ENCODE assay signal across 27 mouse cellular contexts in genomic region chr6:122750579-122750978, GRCm38 (mm10). TPM values are rescaled to one million over a fixed set of nuclear protein-coding genes. Genes with fewer than 3 reads are reported as not detected.
A peak's percentile ranks its signal among the peaks of the same experiment; 100 is the strongest.
DNase-seq lines count a peak whose midpoint lies in the region; ATAC-seq and TF ChIP-seq lines count a peak whose summit lies in the region.
"Had no signal": no experiment of that assay in that cellular context is flagged by ENCODE, and none has a peak within 500 bp of the region (broad histone marks: within the 10 kb centered on the region; RNA-seq: fewer than 3 reads in every experiment).

No protein-coding gene starts in this region.

- DNase-seq in A20 (ENCODE audit: low read depth, low spot score) (peak; percentile 32), MEL (ENCODE audit: low read depth, low spot score) (peak; percentile 45)
- no peak for DNase-seq in heart, postnatal 4 days
- no peak for DNase-seq in adrenal gland, postnatal 4 days (ENCODE audit: low spot score in 2 of 2)
- DNase-seq: adrenal gland, adult 2 months; adrenal gland, postnatal 14 days; adrenal gland, postnatal 36 days; cerebellum, adult 11 months; cerebellum, adult 18-20 months; cerebellum, adult 8-10 months; cerebellum, adult 9-11 months; cerebellum, postnatal 14 days; embryo, embryonic 11 days had no signal

- 85% methylated on average over 6 of the region's 6 CpGs for WGBS in intestine, embryonic 16.5 days
- 78% methylated on average over 6 of the region's 6 CpGs for WGBS in midbrain, embryonic 16.5 days

- no peak overlapping the region for H3K4me2 ChIP-seq in intestine, embryonic 16.5 days (ENCODE audit: low read depth, low read length)
- H3K4me2 ChIP-seq in midbrain, embryonic 16.5 days (ENCODE audit: low read length): no peak overlapping the region
- H3K4me2 ChIP-seq: embryonic facial prominence, embryonic 13.5 days; embryonic facial prominence, embryonic 15.5 days; forebrain, embryonic 12.5 days had no signal

- H3K9me3 ChIP-seq in MEL (replicated peaks; ENCODE audit: insufficient read depth, low read length): no peaks in the 10 kb centered on the region
- H3K9me3 ChIP-seq in intestine, embryonic 16.5 days (ENCODE audit: control insufficient read depth, low read length): no peaks in the 10 kb centered on the region
- H3K9me3 ChIP-seq in midbrain, embryonic 16.5 days (replicated peaks; ENCODE audit: control insufficient read depth, low read length, poor library complexity, severe bottlenecking): no peaks in the 10 kb centered on the region
- H3K9me3 ChIP-seq: embryonic facial prominence, embryonic 13.5 days; embryonic facial prominence, embryonic 15.5 days; forebrain, embryonic 10.5 days; forebrain, embryonic 12.5 days; G1E had no signal

- no peak overlapping the region for H3K4me3 ChIP-seq in MEL (ENCODE audit: control insufficient read depth in 1 of 2, insufficient read depth in 1 of 2, low read depth in 2 of 2, low read length in 2 of 2)
- H3K4me3 ChIP-seq in intestine, embryonic 16.5 days (ENCODE audit: low read length): no peak overlapping the region
- no peak overlapping the region for H3K4me3 ChIP-seq in midbrain, embryonic 16.5 days (ENCODE audit: low read depth, low read length)
- H3K4me3 ChIP-seq: embryonic facial prominence, embryonic 13.5 days; embryonic facial prominence, embryonic 15.5 days; erythroblast, embryonic 14.5 days; forebrain, embryonic 10.5 days; forebrain, embryonic 12.5 days had no signal

- peaks cover 2 to 9% of the 10 kb centered on the region in 2 experiments for H3K4me1 ChIP-seq in MEL (ENCODE audit: control insufficient read depth in 1 of 2, insufficient read depth in 2 of 2, low read length in 2 of 2)
- H3K4me1 ChIP-seq in intestine, embryonic 16.5 days (ENCODE audit: control insufficient read depth, insufficient read depth, low read length): no peaks in the 10 kb centered on the region
- no peaks in the 10 kb centered on the region for H3K4me1 ChIP-seq in midbrain, embryonic 16.5 days (ENCODE audit: control insufficient read depth, insufficient read depth, low read length)
- H3K4me1 ChIP-seq: embryonic facial prominence, embryonic 13.5 days; embryonic facial prominence, embryonic 15.5 days; forebrain, embryonic 10.5 days; forebrain, embryonic 12.5 days had no signal

- H3K9ac ChIP-seq in MEL (ENCODE audit: control insufficient read depth, low read depth, low read length, poor library complexity, severe bottlenecking): no peak overlapping the region
- no peak overlapping the region for H3K9ac ChIP-seq in intestine, embryonic 16.5 days (ENCODE audit: low read depth, low read length)
- no peak overlapping the region for H3K9ac ChIP-seq in midbrain, embryonic 16.5 days (ENCODE audit: low read depth, low read length)
- H3K9ac ChIP-seq: embryonic facial prominence, embryonic 13.5 days; embryonic facial prominence, embryonic 15.5 days; forebrain, embryonic 12.5 days had no signal

- ATAC-seq in granulocyte monocyte progenitor cell, adult 5-6 weeks (replicated peaks; ENCODE audit: poor library complexity, severe bottlenecking): peak; percentile 55
- ATAC-seq in megakaryocyte progenitor cell, adult 5-6 weeks (replicated peaks; ENCODE audit: poor library complexity): peak; percentile 44; the same call in 1 of the 2 replicates
- ATAC-seq in intestine, embryonic 16.5 days: no peak
- no peak for ATAC-seq in midbrain, embryonic 16.5 days
- ATAC-seq: CD4-positive, CD25-positive, alpha-beta regulatory T cell, adult 4 months; forebrain, embryonic 14.5 days; forebrain, embryonic 16.5 days had no signal

- no peak for TF ChIP-seq EP300 in MEL (IDR thresholded peaks at IDR 0.05; ENCODE audit: low read depth in 1 of 2, low read length in 2 of 2)

- H3K27me3 ChIP-seq in MEL (ENCODE audit: control insufficient read depth in 1 of 2, insufficient read depth in 2 of 2, low read length in 2 of 2): no peaks in the 10 kb centered on the region
- no peaks in the 10 kb centered on the region for H3K27me3 ChIP-seq in intestine, embryonic 16.5 days (replicated peaks; ENCODE audit: control insufficient read depth, insufficient read depth, low read length)
- no peaks in the 10 kb centered on the region for H3K27me3 ChIP-seq in midbrain, embryonic 16.5 days (ENCODE audit: control insufficient read depth, insufficient read depth, low read depth, low read length)
- H3K27me3 ChIP-seq: CH12.LX; embryonic facial prominence, embryonic 15.5 days; forebrain, embryonic 12.5 days had no signal

- H3K27ac ChIP-seq in MEL (ENCODE audit: control insufficient read depth, low read depth, low read length): no peak overlapping the region
- H3K27ac ChIP-seq in intestine, embryonic 16.5 days (ENCODE audit: low read length): no peak overlapping the region
- H3K27ac ChIP-seq in midbrain, embryonic 16.5 days (ENCODE audit: low read length): no peak overlapping the region
- H3K27ac ChIP-seq: embryonic facial prominence, embryonic 13.5 days; embryonic facial prominence, embryonic 15.5 days; forebrain, embryonic 10.5 days; forebrain, embryonic 12.5 days had no signal

- TF ChIP-seq CTCF in MEL (IDR thresholded peaks at IDR 0.05 in 2 of 3, conservative IDR thresholded peaks at IDR 0.05 in 1 of 3; ENCODE audit: control insufficient read depth in 1 of 3, insufficient read depth in 1 of 3, low read depth in 2 of 3, low read length in 3 of 3, poor library complexity in 1 of 3, severe bottlenecking in 1 of 3): no peak

- H3K79me2 ChIP-seq in MEL (ENCODE audit: control insufficient read depth, insufficient read depth, low read length, poor library complexity): no peaks in the 10 kb centered on the region

- TF ChIP-seq RAD21 in MEL (IDR thresholded peaks at IDR 0.05; ENCODE audit: low read depth, low read length): no peak

- H3K36me3 ChIP-seq in MEL (ENCODE audit: control insufficient read depth in 1 of 2, insufficient read depth in 2 of 2, low read length in 2 of 2): 0 out of 4 replicates have a peak, but pooled peaks cover 0 to 4% of the 10 kb centered on the region in 2 experiments
- H3K36me3 ChIP-seq in intestine, embryonic 16.5 days (ENCODE audit: control insufficient read depth, insufficient read depth, low read length): no peaks in the 10 kb centered on the region
- H3K36me3 ChIP-seq in midbrain, embryonic 16.5 days (ENCODE audit: control insufficient read depth, insufficient read depth, low read length): no peaks in the 10 kb centered on the region
- H3K36me3 ChIP-seq: embryonic facial prominence, embryonic 13.5 days; embryonic facial prominence, embryonic 15.5 days; forebrain, embryonic 10.5 days; forebrain, embryonic 12.5 days; G1E had no signal

- TF ChIP-seq POLR2A in MEL (IDR thresholded peaks at IDR 0.05; ENCODE audit: control insufficient read depth in 1 of 2, insufficient read depth in 1 of 2, low read depth in 1 of 2, low read length in 2 of 2, poor library complexity in 1 of 2): no peak

TF ChIP-seq in MEL, 35 proteins besides CTCF, POLR2A, EP300 and RAD21:
- TF ChIP-seq ELF1 (IDR thresholded peaks at IDR 0.05; ENCODE audit: low read depth, low read length) (no peak), ETS1 (IDR thresholded peaks at IDR 0.05; ENCODE audit: low read depth, low read length) (0 out of 2 replicates have a peak, but pooled peaks have one; percentile 10)

RNA-seq across cellular contexts. Expression of gene Nanog, which starts 43.3 kb away (rescaled TPM):
- not detected in 2 replicates for total RNA-seq in MEL (2012; rRNA removed)
- under 1 TPM in 1 of 2 experiments, not detected in 1; 0.63 TPM for polyA plus RNA-seq in MEL (2012; ENCODE audit: insufficient read depth in 1 of 2, insufficient read length in 2 of 2, low read depth in 1 of 2, low replicate concordance in 2 of 2, missing spikeins in 1 of 2)
- total RNA-seq in granulocyte monocyte progenitor cell, adult 5-6 weeks (2014; fragmentation: Nextera tagmentation): not detected in 2 replicates
- not detected in 2 replicates for total RNA-seq in granulocyte monocyte progenitor cell, adult 5-6 weeks (2017)
- not detected in 2 replicates for total RNA-seq in megakaryocyte progenitor cell, adult 5-6 weeks (2015)
- not detected in 2 replicates for total RNA-seq in megakaryocyte progenitor cell, adult 5-6 weeks (2017)
- under 1 TPM; 0.38 to 0.41 TPM for total RNA-seq in heart, postnatal 4 days (2021)
- polyA plus RNA-seq in intestine, embryonic 16.5 days (2015; fragmentation: Nextera tagmentation; extraction: Ambion mirVana): 0.06 and 0.18 TPM in 2 replicates
- polyA plus RNA-seq in midbrain, embryonic 16.5 days (2015; fragmentation: Nextera tagmentation; extraction: Ambion mirVana): not detected in 2 replicates
- not detected for total RNA-seq in adrenal gland, postnatal 4 days (2021)
- total RNA-seq: adrenal gland, adult 2 months; adrenal gland, postnatal 14 days; adrenal gland, postnatal 36 days; CH12.LX had no signal
- polyA plus RNA-seq: adrenal gland, adult 2 months; erythroblast, embryonic 14.5 days; G1E had no signal

RNA-seq across cellular contexts. Expression of gene Slc2a3, which starts 50.9 kb away (rescaled TPM):
- total RNA-seq in MEL (2012; rRNA removed): 78.4 and 108 TPM in 2 replicates
- 10 to 100 TPM in 1 of 2 experiments, not detected in 1; 93.4 TPM for polyA plus RNA-seq in MEL (2012; ENCODE audit: insufficient read depth in 1 of 2, insufficient read length in 2 of 2, low read depth in 1 of 2, low replicate concordance in 2 of 2, missing spikeins in 1 of 2)
- 4.7 and 6.5 TPM in 2 replicates for total RNA-seq in granulocyte monocyte progenitor cell, adult 5-6 weeks (2014; fragmentation: Nextera tagmentation)
- 8.4 and 8.8 TPM in 2 replicates for total RNA-seq in granulocyte monocyte progenitor cell, adult 5-6 weeks (2017)
- 7.0 and 10.0 TPM in 2 replicates for total RNA-seq in megakaryocyte progenitor cell, adult 5-6 weeks (2015)
- total RNA-seq in megakaryocyte progenitor cell, adult 5-6 weeks (2017): 12.4 and 13.9 TPM in 2 replicates
- 1 to 10 TPM; 2.0 to 3.3 TPM for total RNA-seq in heart, postnatal 4 days (2021)
- 8.9 and 9.5 TPM in 2 replicates for polyA plus RNA-seq in intestine, embryonic 16.5 days (2015; fragmentation: Nextera tagmentation; extraction: Ambion mirVana)
- 44.3 and 52.5 TPM in 2 replicates for polyA plus RNA-seq in midbrain, embryonic 16.5 days (2015; fragmentation: Nextera tagmentation; extraction: Ambion mirVana)
- 10 to 100 TPM; 17.4 to 17.8 TPM for total RNA-seq in adrenal gland, postnatal 4 days (2021)

Comparison
In these comparisons a context has a peak if more than half of its experiments do, and no peak if none do; other contexts are left out.
1. DNase-seq: peak in A20 (single experiment) and MEL (single experiment); none in heart, postnatal 4 days (single experiment) and adrenal gland, postnatal 4 days (0 of 2).
2. ATAC-seq: peak in granulocyte monocyte progenitor cell, adult 5-6 weeks (single experiment) and megakaryocyte progenitor cell, adult 5-6 weeks (single experiment); none in intestine, embryonic 16.5 days (single experiment) and midbrain, embryonic 16.5 days (single experiment).